Mouse (Mus musculus): Measurements from ENCODE around the gene Tigit. TPM values are rescaled to one million over a fixed set of nuclear protein-coding genes. Genes with fewer than 3 reads are reported as not detected.

Gene Tigit
- total RNA-seq, 1 experiment, result 0.40 TPM

- no peak for DNase-seq (ENCODE audit: low read depth, low spot score)
- no peak for TF ChIP-seq ZNF384 (IDR thresholded peaks at IDR 0.05; ENCODE audit: low read depth, low read length)
- TF ChIP-seq HCFC1 (IDR thresholded peaks at IDR 0.05; ENCODE audit: borderline replicate concordance, insufficient read depth, low read length), result no peak
- no peak for TF ChIP-seq MAFK (IDR thresholded peaks at IDR 0.05; ENCODE audit: insufficient read depth, low read depth, low read length)
- TF ChIP-seq CHD2 (IDR thresholded peaks at IDR 0.05; ENCODE audit: low read depth, low read length), result no peak
- TF ChIP-seq ZC3H11A (IDR thresholded peaks at IDR 0.05; ENCODE audit: borderline replicate concordance, low read depth, low read length), result no peak
- in situ Hi-C loops (cut with MboI; ENCODE audit: low sequenced_read_pairs in 2 of 2, unreplicated experiment in 2 of 2), result no loop called here
- H3K27ac ChIP-seq (ENCODE audit: insufficient read depth, low read depth, low read length, poor library complexity, severe bottlenecking), result no peak overlapping the region
- H3K9me3 ChIP-seq (ENCODE audit: control insufficient read depth, insufficient read depth, low read depth, low read length), result no peaks in the 10 kb centered on the region
- H3K4me1 ChIP-seq (ENCODE audit: control insufficient read depth in 2 of 2, insufficient read depth in 2 of 2, low read length in 2 of 2, poor library complexity in 1 of 2), result no peaks in the 10 kb centered on the region
- no peak overlapping the region for H3K4me3 ChIP-seq (ENCODE audit: insufficient read depth in 1 of 2, low read depth in 1 of 2, low read length in 2 of 2, poor library complexity in 1 of 2, severe bottlenecking in 1 of 2)
- H3K36me3 ChIP-seq (ENCODE audit: control insufficient read depth, insufficient read depth, low read length, poor library complexity, severe bottlenecking), result no peaks in the 10 kb centered on the region
- H3K9ac ChIP-seq (ENCODE audit: insufficient read depth, low read depth, low read length, poor library complexity, severe bottlenecking), result no peak overlapping the region
Observed at GRCm38 (mm10) chr16:43645879-43646278, 18.1 kb downstream of the Tigit start.

- no peak for TF ChIP-seq ZNF384 (IDR thresholded peaks at IDR 0.05; ENCODE audit: low read depth, low read length)
- no peak for TF ChIP-seq HCFC1 (IDR thresholded peaks at IDR 0.05; ENCODE audit: borderline replicate concordance, insufficient read depth, low read length)
- no peak for TF ChIP-seq ZC3H11A (IDR thresholded peaks at IDR 0.05; ENCODE audit: borderline replicate concordance, low read depth, low read length)
- TF ChIP-seq CHD2 (IDR thresholded peaks at IDR 0.05; ENCODE audit: low read depth, low read length), result no peak
- no peak for TF ChIP-seq MAFK (IDR thresholded peaks at IDR 0.05; ENCODE audit: insufficient read depth, low read depth, low read length)
- Histone ChIP-seq H3K9ac (ENCODE audit: insufficient read depth, low read depth, low read length, poor library complexity, severe bottlenecking) (no peak overlapping the region), H3K27ac (ENCODE audit: insufficient read depth, low read depth, low read length, poor library complexity, severe bottlenecking) (no peak overlapping the region), H3K4me1 (ENCODE audit: control insufficient read depth in 2 of 2, insufficient read depth in 2 of 2, low read length in 2 of 2, poor library complexity in 1 of 2) (no peaks in the 10 kb centered on the region), H3K4me3 (ENCODE audit: insufficient read depth in 1 of 2, low read depth in 1 of 2, low read length in 2 of 2, poor library complexity in 1 of 2, severe bottlenecking in 1 of 2) (no peak overlapping the region), H3K9me3 (ENCODE audit: control insufficient read depth, insufficient read depth, low read depth, low read length) (no peaks in the 10 kb centered on the region), H3K36me3 (ENCODE audit: control insufficient read depth, insufficient read depth, low read length, poor library complexity, severe bottlenecking) (no peaks in the 10 kb centered on the region)
- no peak for DNase-seq (ENCODE audit: low read depth, low spot score)
- in situ Hi-C loops (cut with MboI; ENCODE audit: low sequenced_read_pairs in 2 of 2, unreplicated experiment in 2 of 2), result no loop called here
Observed at GRCm38 (mm10) chr16:43641230-43641629, 22.7 kb downstream of the Tigit start.

- Histone ChIP-seq H3K4me1 (ENCODE audit: control insufficient read depth in 2 of 2, insufficient read depth in 2 of 2, low read length in 2 of 2, poor library complexity in 1 of 2) (no peaks in the 10 kb centered on the region), H3K9ac (ENCODE audit: insufficient read depth, low read depth, low read length, poor library complexity, severe bottlenecking) (no peak overlapping the region), H3K36me3 (ENCODE audit: control insufficient read depth, insufficient read depth, low read length, poor library complexity, severe bottlenecking) (no peaks in the 10 kb centered on the region), H3K27ac (ENCODE audit: insufficient read depth, low read depth, low read length, poor library complexity, severe bottlenecking) (no peak overlapping the region), H3K4me3 (ENCODE audit: insufficient read depth in 1 of 2, low read depth in 1 of 2, low read length in 2 of 2, poor library complexity in 1 of 2, severe bottlenecking in 1 of 2) (no peak overlapping the region), H3K9me3 (ENCODE audit: control insufficient read depth, insufficient read depth, low read depth, low read length) (no peaks in the 10 kb centered on the region)
- in situ Hi-C loops (cut with MboI; ENCODE audit: low sequenced_read_pairs in 2 of 2, unreplicated experiment in 2 of 2), result no loop called here
- no peak for DNase-seq (ENCODE audit: low read depth, low spot score)
- TF ChIP-seq HCFC1 (IDR thresholded peaks at IDR 0.05; ENCODE audit: borderline replicate concordance, insufficient read depth, low read length) (no peak), ZNF384 (IDR thresholded peaks at IDR 0.05; ENCODE audit: low read depth, low read length) (no peak), CHD2 (IDR thresholded peaks at IDR 0.05; ENCODE audit: low read depth, low read length) (no peak), MAFK (IDR thresholded peaks at IDR 0.05; ENCODE audit: insufficient read depth, low read depth, low read length) (no peak), ZC3H11A (IDR thresholded peaks at IDR 0.05; ENCODE audit: borderline replicate concordance, low read depth, low read length) (no peak)
Observed at GRCm38 (mm10) chr16:43638406-43639049, 25.4 kb downstream of the Tigit start.

GRCm38 (mm10) chr16:43637241-43637640 is 26.7 kb downstream of the Tigit start:
- TF ChIP-seq CHD2 (IDR thresholded peaks at IDR 0.05; ENCODE audit: low read depth, low read length) (no peak), ZC3H11A (IDR thresholded peaks at IDR 0.05; ENCODE audit: borderline replicate concordance, low read depth, low read length) (no peak), ZNF384 (IDR thresholded peaks at IDR 0.05; ENCODE audit: low read depth, low read length) (no peak), MAFK (IDR thresholded peaks at IDR 0.05; ENCODE audit: insufficient read depth, low read depth, low read length) (no peak), HCFC1 (IDR thresholded peaks at IDR 0.05; ENCODE audit: borderline replicate concordance, insufficient read depth, low read length) (no peak)
- no peak for DNase-seq (ENCODE audit: low read depth, low spot score)
- H3K36me3 ChIP-seq (ENCODE audit: control insufficient read depth, insufficient read depth, low read length, poor library complexity, severe bottlenecking), result no peaks in the 10 kb centered on the region
- H3K4me1 ChIP-seq (ENCODE audit: control insufficient read depth in 2 of 2, insufficient read depth in 2 of 2, low read length in 2 of 2, poor library complexity in 1 of 2), result no peaks in the 10 kb centered on the region
- H3K4me3 ChIP-seq (ENCODE audit: insufficient read depth in 1 of 2, low read depth in 1 of 2, low read length in 2 of 2, poor library complexity in 1 of 2, severe bottlenecking in 1 of 2), result no peak overlapping the region
- H3K9ac ChIP-seq (ENCODE audit: insufficient read depth, low read depth, low read length, poor library complexity, severe bottlenecking), result no peak overlapping the region
- H3K9me3 ChIP-seq (ENCODE audit: control insufficient read depth, insufficient read depth, low read depth, low read length), result no peaks in the 10 kb centered on the region
- in situ Hi-C loops (cut with MboI; ENCODE audit: low sequenced_read_pairs in 2 of 2, unreplicated experiment in 2 of 2), result no loop called here
- H3K27ac ChIP-seq (ENCODE audit: insufficient read depth, low read depth, low read length, poor library complexity, severe bottlenecking), result no peak overlapping the region
